Mouse (Mus musculus) macrophage (primary cell): ENCODE data around the gene Ahsa1. TPM values are rescaled to one million over a fixed set of nuclear protein-coding genes. Genes with fewer than 3 reads are reported as not detected.
A peak's percentile ranks its signal among the peaks of the same experiment; 100 is the strongest.

Experiments
- H3K27ac ChIP-seq: fragments of 350-480 bp; formaldehyde crosslinking; 2 replicates; pipeline ENCODE4 v1.9.0; 2021
- H3K36me3 ChIP-seq: fragments of 350-480 bp; formaldehyde crosslinking; 2 replicates; pipeline ENCODE4 v1.9.0; 2021; ENCODE audit errors: inconsistent target
- H3K4me3 ChIP-seq: fragments of 350-480 bp; formaldehyde crosslinking; 2 replicates; pipeline ENCODE4 v1.9.0; 2021; ENCODE audit errors: inconsistent target
- H3K79me2 ChIP-seq: fragments of 350-480 bp; formaldehyde crosslinking; 2 replicates; pipeline ENCODE4 v1.9.0; 2021; ENCODE audit errors: inconsistent target
- WGBS: methylation state at CpG from one replicate; pipeline ENCODE4 v1.1.7; 2026; ENCODE audit warnings: inconsistent platforms; ENCODE audit not compliant: missing documents; 5-methylcytosine and 5-hydroxymethylcytosine counted together
- polyA plus RNA-seq: library from polyadenylated mRNA; stranded (reverse); fragments of 250-400 nt; gene quantifications from 3 replicates; pipeline ENCODE4 v1.2.4, GENCODE M21; 2018; ENCODE audit warnings: inconsistent platforms
- total RNA-seq, 78 experiments: library from RNA; depleted of rRNA; stranded (reverse); fragments of 250-400 nt; gene quantifications; 1 replicate in 9 of 78; 2 replicates in 24 of 78; 3 replicates in 43 of 78; 4 replicates in 2 of 78; pipeline ENCODE4 v1.2.4; 2018; ENCODE audit warnings: inconsistent platforms in 56 of 78

Gene Ahsa1
- total RNA-seq (2018; cell fraction: chromatin; rRNA removed), result 100 to 1,000 TPM in 3 of 26 experiments, 10 to 100 TPM in 23; 25.2 to 122 (median 54.0) TPM
- total RNA-seq (2018; cell fraction: cytosol; rRNA removed), result 100 to 1,000 TPM; 179 to 317 (median 235) TPM
- 100 to 1,000 TPM in 12 of 26 experiments, 10 to 100 TPM in 14; 64.5 to 239 (median 97.0) TPM for total RNA-seq (2018; cell fraction: nucleus; rRNA removed)
- 198 to 597 TPM (median 364 TPM) in 3 replicates for polyA plus RNA-seq

- Histone ChIP-seq H3K4me3 (peak within 1 kb of the TSS; percentile 98), H3K79me2 (peaks cover 74% of the 10 kb centered on the region), H3K36me3 (peaks cover 36% of the 10 kb centered on the region), H3K27ac (peak within 1 kb of the TSS; percentile 97)
- WGBS, result 0% methylated on average over 31 of the region's 31 CpGs
These were observed at the start of gene Ahsa1, which contains the start of gene Vipas39 for GRCm38 (mm10) chr12:87266108-87266826. Gene Ahsa1 (plus strand): TSS chr12:87266479. Gene Vipas39 (minus strand): TSS chr12:87266256.

- no peaks in the 10 kb centered on the region for H3K36me3 ChIP-seq
- no peak overlapping the region for H3K27ac ChIP-seq
- no peak overlapping the region for H3K4me3 ChIP-seq
- H3K79me2 ChIP-seq, result no peaks in the 10 kb centered on the region
These were observed 48.7 kb upstream of the Ahsa1 start for GRCm38 (mm10) chr12:87217596-87217995.

GRCm38 (mm10) chr12:87219362-87219761 lies 46.9 kb upstream of the Ahsa1 start:
- Histone ChIP-seq H3K27ac (no peak overlapping the region), H3K36me3 (no peaks in the 10 kb centered on the region), H3K4me3 (no peak overlapping the region), H3K79me2 (no peaks in the 10 kb centered on the region)
- WGBS, result 92% methylated on average over 6 of the region's 7 CpGs

- WGBS, result 64% methylated on average over 10 of the region's 10 CpGs
- no peak overlapping the region for H3K27ac ChIP-seq
- H3K4me3 ChIP-seq, result no peak overlapping the region
These were observed 41.3 kb upstream of the Ahsa1 start for GRCm38 (mm10) chr12:87224950-87225349.

GRCm38 (mm10) chr12:87226801-87227200 lies 39.5 kb upstream of the Ahsa1 start:
- Histone ChIP-seq H3K27ac (no peak overlapping the region), H3K79me2 (no peaks in the 10 kb centered on the region)

More at GRCm38 (mm10) chr12:87224950-87225349, 41.3 kb upstream of the Ahsa1 start:
- H3K79me2 ChIP-seq, result no peaks in the 10 kb centered on the region
- no peaks in the 10 kb centered on the region for H3K36me3 ChIP-seq

GRCm38 (mm10) chr12:87229633-87230032 lies 36.6 kb upstream of the Ahsa1 start:
- Histone ChIP-seq H3K79me2 (no peaks in the 10 kb centered on the region), H3K4me3 (no peak overlapping the region), H3K36me3 (no peaks in the 10 kb centered on the region), H3K27ac (no peak overlapping the region; the same call in 1 of the 2 replicates)
- WGBS, result 59% methylated on average over 2 of the region's 2 CpGs

More at GRCm38 (mm10) chr12:87226801-87227200, 39.5 kb upstream of the Ahsa1 start:
- WGBS, result 84% methylated on average over 7 of the region's 7 CpGs
- Histone ChIP-seq H3K4me3 (no peak overlapping the region), H3K36me3 (no peaks in the 10 kb centered on the region)

GRCm38 (mm10) chr12:87230379-87230895 lies 35.8 kb upstream of the Ahsa1 start:
- Histone ChIP-seq H3K79me2 (no peaks in the 10 kb centered on the region), H3K27ac (no peak overlapping the region), H3K36me3 (no peaks in the 10 kb centered on the region), H3K4me3 (no peak overlapping the region)

- H3K36me3 ChIP-seq, result peaks cover 33% of the 10 kb centered on the region
- 18% methylated on average over 5 of the region's 5 CpGs for WGBS
- H3K79me2 ChIP-seq, result no peaks in the 10 kb centered on the region
- H3K4me3 ChIP-seq, result no peak overlapping the region
- H3K27ac ChIP-seq, result peak overlapping the region; percentile 25; the same call in 1 of the 2 replicates
These were observed 29.3 kb upstream of the Ahsa1 start for GRCm38 (mm10) chr12:87236882-87237483.

GRCm38 (mm10) chr12:87238632-87239031 lies 27.6 kb upstream of the Ahsa1 start, which contains the start of gene Noxred1:
Gene Noxred1 (minus strand): TSS chr12:87238732.
- Histone ChIP-seq H3K4me3 (no peak within 1 kb of the TSS), H3K79me2 (no peaks in the 10 kb centered on the region), H3K27ac (no peak within 1 kb of the TSS), H3K36me3 (peaks cover 46% of the 10 kb centered on the region)
- WGBS, result 89% methylated on average over 1 of the region's 1 CpGs

- H3K4me3 ChIP-seq, result no peak overlapping the region
- no peak overlapping the region for H3K27ac ChIP-seq
- H3K79me2 ChIP-seq, result no peaks in the 10 kb centered on the region
- H3K36me3 ChIP-seq, result peaks cover 90% of the 10 kb centered on the region
- 90% methylated on average over 5 of the region's 6 CpGs for WGBS
These were observed 16.1 kb upstream of the Ahsa1 start for GRCm38 (mm10) chr12:87250161-87250560.

GRCm38 (mm10) chr12:87253878-87254277 lies 12.4 kb upstream of the Ahsa1 start:
- H3K27ac ChIP-seq, result no peak overlapping the region
- WGBS, result 96% methylated on average over 6 of the region's 6 CpGs
- H3K79me2 ChIP-seq, result peaks cover 18% of the 10 kb centered on the region; the same call in 1 of the 2 replicates
- H3K36me3 ChIP-seq, result peaks cover 96% of the 10 kb centered on the region
- H3K4me3 ChIP-seq, result no peak overlapping the region

GRCm38 (mm10) chr12:87256629-87257028 lies 9.7 kb upstream of the Ahsa1 start:
- H3K36me3 ChIP-seq, result peaks cover 75% of the 10 kb centered on the region
- H3K4me3 ChIP-seq, result no peak overlapping the region
- H3K27ac ChIP-seq, result peak overlapping the region; percentile 22; the same call in 1 of the 2 replicates
- H3K79me2 ChIP-seq, result peaks cover 25% of the 10 kb centered on the region; the same call in 1 of the 2 replicates
- WGBS, result 97% methylated on average over 5 of the region's 5 CpGs

GRCm38 (mm10) chr12:87260562-87260961 lies 5.7 kb upstream of the Ahsa1 start:
- Histone ChIP-seq H3K36me3 (peaks cover 43% of the 10 kb centered on the region), H3K4me3 (no peak overlapping the region), H3K27ac (peak overlapping the region; percentile 97), H3K79me2 (peaks cover 51% of the 10 kb centered on the region)
- 65% methylated on average over 8 of the region's 8 CpGs for WGBS

GRCm38 (mm10) chr12:87265444-87265843 lies 835 bp upstream of the Ahsa1 start:
- Histone ChIP-seq H3K4me3 (peak overlapping the region; percentile 98), H3K79me2 (peaks cover 71% of the 10 kb centered on the region), H3K36me3 (peaks cover 30% of the 10 kb centered on the region), H3K27ac (peak overlapping the region; percentile 97)
- 22% methylated on average over 11 of the region's 11 CpGs for WGBS
